Mouse (Mus musculus) thymus, postnatal 25 days (tissue): ENCODE data around the gene Tatdn3.
"Not testable (repeated sequence)": the region's sequence is repeated elsewhere in the genome, so short reads cannot be mapped to it uniquely, and the experiment has no call there.

Source experiments
- DNase-seq: peaks from one replicate; pipeline ENCODE4 v3.0.0; 2022

The Tatdn3 gene

DNA sequence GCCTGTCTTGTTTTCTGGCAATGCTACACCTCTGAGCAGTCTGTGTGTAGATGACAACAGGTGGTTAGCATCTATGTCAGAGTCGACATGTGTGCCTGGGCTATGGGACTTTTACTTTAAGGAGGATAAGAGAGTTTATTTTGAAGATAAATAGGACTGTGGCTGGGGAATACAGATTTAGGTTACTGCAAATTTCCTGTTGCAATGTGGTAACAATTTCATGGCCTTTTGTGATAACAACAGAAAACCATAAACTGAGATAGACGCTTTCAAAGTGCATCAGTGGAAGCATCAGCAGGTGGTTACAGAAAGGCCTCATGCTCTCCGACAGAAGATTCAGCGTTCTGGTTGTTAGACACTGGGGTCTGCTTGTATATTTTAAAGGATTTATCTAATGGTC, 10.8 kb upstream of the Tatdn3 start:
- no peak for DNase-seq

DNA sequence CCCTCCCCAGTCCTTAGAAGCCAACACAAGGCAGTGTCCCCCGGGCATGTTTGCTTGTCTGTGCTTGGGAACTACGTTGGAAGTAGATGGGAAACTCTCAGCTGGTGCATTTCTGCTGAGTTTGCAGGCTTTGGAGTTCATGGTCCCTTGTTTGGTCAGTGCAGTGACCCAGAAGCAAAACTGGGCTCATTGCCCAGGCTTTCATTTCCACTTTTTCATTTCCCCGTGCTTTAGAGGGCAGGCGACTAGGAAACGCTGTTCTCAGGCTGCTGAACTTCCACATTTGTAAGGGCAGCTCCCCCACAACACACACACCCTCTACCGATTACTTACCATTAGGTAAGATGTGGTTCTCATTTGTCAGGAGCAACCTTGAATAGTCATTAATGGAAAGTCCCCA, 10.3 kb upstream of the Tatdn3 start:
- no peak for DNase-seq

DNA sequence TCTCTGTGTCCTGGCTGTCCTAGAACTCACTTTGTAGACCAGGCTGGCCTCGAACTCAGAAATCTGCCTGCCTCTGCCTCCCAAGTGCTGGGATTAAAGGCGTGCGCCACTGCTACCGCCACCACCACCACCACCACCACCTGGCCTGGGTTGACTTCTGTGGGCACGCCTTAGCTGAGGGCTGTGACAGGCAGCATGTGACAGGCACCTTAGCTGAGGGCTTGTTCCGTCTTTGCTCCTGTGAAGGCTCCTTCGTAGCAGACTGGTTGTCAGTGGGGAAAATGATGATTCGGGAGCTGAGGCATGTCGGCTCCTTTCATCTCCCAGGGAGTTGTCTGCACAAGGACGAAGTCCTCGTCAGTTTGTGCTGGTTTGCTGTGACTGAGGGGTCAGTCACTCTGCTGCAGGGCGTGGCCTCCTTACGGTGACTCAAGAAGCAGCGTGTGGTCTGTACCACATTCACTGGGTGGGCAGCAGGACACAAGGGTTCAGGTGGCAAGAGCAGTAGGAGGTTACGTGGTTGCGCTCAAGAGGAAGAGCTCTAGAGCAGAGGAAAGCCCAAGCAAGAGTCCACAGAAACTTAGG, 9.7 kb upstream of the Tatdn3 start:
- no peak for DNase-seq

DNA sequence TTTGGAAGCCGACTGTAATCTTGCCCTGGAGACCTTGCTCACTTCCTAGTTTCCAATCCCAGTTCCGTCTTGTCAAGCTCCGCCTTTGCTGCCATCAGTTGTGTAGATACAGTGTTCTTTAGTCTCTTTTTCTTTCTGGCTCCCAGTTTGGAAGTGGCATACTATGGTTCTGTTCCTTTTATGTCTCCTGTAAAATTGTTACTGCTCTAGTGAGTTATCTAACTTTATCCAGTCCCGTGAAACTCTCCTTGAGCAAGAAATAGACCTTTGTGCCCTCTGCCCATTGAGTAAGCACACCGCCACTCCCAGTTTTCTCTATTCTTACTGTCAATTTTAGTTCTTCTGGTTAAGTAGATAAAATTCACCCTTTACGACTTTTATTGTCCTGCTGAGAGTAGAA, 8.9 kb upstream of the Tatdn3 start:
- no peak for DNase-seq

DNA sequence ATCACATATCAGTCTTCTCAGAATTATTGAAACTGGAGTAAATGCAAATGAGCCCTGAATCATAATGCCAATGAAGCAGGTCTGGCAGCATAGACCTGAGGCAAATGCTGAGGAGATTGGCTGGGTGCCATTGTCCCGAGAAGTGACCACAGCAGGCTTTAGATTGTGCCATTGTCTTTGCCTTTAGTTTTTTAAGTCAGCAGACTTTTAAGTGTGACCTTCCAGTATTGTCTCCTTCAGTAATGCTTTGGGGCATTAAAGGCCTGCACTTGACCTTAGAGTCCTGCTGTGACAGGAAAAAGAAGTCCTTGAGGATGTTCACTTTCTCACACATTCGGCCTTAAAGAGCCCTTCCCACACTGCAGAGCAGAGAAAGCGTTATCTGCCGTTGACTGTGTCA, 7.5 kb upstream of the Tatdn3 start:
- DNase-seq = no peak

DNA sequence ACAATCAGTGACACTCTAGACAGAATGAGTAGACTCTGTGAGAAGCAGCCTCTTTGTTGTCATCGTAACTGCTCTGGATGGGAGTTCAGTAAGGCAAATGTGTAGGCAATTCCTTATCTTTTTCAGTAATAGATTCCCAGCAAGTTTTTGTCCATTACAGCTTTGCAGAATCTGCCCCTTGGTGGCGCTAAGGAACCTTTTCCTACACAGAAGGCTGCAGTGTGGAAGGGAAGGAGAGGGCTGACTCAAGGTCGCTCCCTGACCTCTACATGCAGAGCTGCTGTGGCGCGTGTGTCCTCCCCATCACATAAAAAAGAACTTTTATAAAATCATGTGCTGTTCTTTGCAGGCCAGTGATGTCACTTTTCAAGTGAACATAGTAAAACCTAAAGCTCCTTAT, 5.6 kb upstream of the Tatdn3 start:
- DNase-seq = no peak

DNA sequence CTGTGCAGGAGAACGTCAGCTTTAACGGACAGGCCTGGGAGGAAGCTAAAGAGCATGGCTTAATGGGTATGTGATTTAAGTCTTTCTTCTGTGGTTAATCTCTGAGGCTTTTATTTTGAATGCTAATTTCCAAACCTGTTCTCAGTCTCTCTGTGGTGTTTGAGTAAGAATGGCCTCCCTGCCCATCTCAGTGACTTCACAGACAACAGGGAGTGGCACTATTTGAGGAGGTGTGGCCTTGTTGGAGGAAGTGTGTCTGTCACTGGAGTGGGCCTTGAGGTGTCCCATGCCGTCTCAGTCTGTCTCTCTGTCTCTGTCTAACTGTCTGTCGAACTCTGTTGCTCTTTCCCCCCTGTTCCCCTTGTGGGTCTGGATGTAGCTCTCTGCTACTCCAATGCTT, 2.5 kb upstream of the Tatdn3 start:
- no peak for DNase-seq

DNA sequence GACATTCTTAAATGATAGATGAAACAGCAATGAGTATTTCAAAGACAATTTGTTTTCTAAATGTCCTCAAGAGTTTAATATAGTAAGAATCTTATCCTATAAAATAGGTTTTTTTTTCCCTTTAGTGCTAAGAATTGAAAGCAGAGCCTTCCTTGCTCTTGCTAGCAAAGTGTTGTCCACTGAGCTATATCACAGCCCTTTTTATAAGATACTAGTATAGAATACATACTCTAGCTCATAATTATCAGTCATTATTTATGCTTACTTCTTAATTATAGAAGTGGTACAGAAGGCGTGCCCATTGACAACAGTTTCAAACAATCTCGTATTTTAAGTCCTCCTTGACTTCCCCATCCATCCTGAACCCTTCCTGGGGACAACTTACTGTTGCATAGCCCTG, 1.8 kb upstream of the Tatdn3 start:
- DNase-seq = no peak

DNA sequence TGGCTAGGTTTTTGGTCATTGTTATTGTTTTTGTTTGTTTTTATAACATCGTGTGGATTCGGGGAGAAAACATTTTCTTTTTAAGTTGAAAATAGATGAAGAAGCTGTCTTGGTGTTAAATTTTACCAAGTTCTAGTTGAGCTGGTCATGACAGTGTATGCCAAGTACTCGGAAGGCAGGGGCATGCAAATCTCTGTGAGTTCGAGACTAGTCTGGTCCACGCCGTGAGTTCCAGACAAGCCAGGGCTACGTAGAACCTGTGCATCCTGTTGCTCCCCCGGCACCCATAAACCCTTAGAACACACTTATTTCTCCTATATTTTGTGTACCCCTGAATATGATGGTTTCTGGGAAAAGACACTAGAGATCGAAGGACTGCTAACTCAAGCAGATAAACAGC, 968 bp upstream of the Tatdn3 start:
- DNase-seq = no peak

DNA sequence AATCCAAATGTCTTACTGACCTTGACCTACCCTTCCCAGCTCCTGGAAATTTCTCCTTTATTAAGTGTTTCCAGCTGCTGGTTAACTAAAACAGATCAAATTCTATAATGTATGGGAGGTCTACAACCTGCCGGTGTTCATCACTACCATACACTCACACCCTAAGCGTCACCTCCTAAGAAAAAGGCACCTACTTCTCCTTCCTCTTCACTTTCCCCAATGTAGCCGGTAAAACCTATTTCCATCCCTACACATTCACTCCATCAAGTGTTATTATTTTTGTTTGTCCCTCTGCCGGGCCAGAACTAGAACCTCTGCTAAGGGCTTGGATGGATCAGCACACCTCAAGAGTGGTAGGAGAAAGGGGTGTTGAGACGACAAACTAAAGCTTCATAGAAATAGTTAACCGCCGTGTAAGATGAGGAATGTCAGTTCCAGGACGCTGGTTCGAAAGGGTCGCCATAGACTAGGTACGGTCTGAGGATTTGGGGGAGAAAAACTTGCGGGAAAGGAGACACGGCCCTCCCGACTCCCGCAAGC, 421 bp downstream of the Tatdn3 start:
- DNase-seq = no peak

DNA sequence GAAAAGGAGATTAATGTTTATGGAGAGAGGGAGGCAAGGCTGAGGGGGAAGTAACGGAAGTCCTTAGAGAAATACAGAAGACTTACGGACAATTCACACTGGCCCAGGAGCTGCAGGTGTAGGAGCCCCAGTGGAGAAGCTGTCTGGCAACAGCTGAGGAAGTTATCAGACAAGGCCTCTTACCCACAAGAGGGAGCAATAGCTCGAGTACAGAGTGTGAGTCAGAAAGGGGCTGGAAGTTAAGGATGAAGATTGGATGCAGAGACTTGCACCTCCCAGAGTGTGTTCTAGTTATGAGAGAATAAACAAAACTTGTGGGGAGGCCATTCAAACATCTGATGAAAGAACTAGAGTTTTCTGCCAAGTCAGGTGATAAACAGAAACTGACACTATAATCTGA, 5.3 kb downstream of the Tatdn3 start:
- no peak for DNase-seq

DNA sequence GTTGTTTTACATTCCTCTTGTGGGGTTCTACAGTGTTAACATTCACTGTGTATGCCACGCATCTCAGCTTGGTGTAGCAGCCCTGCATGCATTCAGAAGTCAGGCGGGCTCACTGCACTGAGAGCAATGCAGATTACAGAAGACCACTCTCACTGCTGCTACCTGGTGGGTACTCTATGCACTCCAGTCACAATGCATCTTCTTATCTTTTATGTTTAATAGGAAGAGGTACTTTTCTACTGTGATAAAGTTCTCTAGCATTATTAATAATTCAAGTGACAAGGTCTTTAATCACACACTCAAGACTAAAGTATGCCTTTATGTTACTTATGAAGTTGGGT, 7.2 kb downstream of the Tatdn3 start:
- DNase-seq = no peak

DNA sequence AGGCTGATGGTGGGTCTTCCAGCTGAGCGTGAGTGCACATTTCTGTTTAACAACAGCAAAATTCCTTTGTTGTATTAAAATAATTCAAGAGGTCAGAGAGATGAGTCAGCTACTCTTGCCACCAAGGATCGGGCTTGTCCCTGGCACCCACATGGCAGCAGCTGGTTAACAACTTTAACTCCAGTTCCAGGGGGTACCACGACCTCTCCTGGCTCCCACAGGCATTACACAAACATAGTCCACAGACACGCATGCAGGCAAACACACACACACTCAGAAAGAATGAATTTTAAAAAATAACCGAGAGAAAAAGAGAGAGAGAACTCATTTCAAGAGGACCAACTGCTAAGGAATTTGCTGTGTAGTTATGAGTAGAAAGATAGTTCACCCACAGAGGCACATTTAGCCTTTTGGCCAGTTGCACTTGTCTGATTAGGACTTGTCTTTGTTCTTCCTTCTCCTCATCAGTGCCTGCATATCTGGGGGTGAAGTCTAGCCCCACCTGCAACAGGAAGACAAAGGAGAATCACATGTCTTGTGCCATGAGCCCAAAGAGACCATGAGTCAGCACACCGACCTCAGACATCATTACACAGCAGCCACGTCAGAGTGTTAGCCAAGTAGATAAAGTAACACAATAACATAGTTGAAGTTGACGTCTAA, 7.7 kb downstream of the Tatdn3 start:
- DNase-seq = no peak

DNA sequence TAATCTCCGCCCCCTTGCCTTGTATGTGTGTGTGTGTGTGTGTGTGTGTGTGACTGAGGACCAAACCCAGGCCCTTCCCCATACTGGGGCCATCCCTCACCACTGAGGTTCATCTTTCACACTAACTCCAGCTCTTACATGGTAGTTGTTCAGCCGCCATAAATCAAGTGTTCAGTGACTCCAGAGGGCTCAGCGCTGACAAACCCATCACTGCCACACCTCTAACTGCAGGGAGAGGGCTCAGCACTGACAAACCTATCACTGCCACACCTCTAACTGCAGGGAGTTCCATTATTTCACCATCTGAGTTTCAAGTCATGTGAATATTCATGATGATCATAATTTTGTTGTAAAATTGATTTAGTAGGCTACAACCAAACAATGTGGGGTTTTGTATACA, 9.2 kb downstream of the Tatdn3 start:
- no peak for DNase-seq

DNA sequence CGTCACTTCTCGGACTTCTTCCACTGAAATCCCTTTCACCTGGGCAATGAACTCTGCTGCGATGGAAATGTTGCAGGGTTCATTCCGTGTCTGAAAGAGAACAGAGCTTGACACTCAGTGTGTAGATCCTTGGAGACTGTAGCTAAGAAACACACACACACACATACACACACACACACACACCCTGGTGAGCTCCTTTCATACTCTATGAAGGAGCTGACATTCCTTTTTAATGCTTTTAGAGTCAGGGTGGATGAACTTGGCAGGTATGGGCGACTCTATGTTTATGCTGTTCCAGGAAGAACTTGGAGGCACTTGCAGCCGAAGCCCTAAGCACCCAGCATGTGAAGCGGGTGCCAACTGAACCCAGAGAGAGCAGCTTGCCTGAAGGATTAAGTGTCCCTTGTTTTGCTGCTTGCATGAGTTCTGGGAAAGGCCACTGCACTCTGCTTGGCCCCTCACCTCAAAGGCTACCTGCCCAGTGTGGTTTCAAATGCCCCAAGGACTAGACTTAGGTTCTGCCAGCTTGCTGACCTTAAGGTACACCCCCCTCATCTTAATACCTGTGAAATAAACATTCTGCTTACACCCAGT, 16.4 kb downstream of the Tatdn3 start:
- no peak for DNase-seq

DNA sequence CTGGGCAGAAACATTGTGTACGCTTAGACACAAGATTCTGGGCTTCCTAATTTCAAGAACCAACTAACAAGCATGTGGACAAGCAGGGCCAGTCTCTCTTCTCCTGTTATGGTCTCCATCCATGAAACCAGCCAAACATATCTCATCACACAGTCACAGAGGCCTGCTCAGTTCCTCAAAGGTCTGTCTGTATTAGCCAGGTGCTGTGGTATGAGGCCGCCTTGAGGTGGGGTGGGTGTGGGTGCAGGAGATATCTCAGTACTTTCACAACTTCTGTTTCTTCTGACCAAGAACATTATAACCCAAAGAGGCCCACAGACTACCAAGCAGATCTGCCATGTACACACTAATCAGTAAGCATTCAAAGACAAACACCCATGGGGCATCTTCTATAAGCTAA, 17.5 kb downstream of the Tatdn3 start:
- no peak for DNase-seq

DNA sequence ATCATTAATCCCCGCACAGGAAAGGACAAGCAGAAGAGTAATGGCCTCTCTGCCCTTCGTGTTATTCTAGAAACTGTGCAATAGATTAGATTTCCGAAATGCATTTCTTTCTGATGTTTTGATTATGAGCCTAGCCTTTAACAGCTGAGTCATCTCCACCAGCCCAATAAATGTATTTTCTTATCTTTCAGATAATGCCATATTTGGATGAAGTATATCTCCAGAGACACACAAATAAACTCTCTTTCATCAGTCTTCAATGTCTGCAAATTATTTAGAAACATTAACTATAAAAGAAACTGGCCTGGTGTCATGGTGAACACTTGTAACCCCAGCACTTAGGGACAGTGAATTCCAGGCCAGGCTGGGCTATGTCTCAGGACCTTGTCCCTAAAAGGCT, 20.0 kb downstream of the Tatdn3 start:
- no peak for DNase-seq

DNA sequence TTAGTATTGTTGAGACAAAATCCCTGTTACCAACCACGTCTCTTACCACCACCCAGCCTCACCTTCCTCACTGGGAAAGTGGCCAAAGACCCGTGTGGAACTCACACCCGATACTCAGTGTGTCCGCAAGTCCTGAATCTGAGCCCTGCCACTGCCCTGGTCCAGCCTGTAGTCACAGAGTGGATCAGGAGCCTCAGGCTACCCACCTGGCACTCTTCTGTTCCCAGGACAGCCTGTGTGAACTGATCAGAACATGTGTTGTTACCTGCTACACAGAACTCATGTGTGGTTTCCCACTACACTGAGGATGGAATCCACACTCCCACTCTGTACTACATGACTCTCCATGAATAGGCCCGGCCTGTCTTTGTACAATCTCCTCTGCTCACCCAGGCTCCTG, 20.6 kb downstream of the Tatdn3 start:
- DNase-seq = no peak

DNA sequence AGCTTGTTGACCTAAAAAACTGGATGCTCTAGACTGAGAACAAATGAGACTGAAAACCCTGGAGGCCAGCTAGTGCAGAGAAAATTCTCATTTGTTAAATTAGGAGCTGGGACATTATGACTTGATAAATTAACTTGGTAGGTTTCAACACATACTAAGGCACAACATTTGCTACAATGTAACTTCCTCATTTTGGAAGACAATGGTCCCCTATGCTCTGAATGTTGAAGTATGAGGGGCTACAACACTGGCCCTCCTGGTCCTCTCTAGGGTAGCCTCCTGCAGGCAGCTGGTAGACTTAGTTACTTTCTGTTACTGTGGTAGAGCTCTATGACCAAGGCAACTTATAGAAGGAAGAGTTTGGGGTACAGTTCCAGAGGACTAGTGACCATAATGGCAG, 21.4 kb downstream of the Tatdn3 start:
- DNase-seq = no peak

DNA sequence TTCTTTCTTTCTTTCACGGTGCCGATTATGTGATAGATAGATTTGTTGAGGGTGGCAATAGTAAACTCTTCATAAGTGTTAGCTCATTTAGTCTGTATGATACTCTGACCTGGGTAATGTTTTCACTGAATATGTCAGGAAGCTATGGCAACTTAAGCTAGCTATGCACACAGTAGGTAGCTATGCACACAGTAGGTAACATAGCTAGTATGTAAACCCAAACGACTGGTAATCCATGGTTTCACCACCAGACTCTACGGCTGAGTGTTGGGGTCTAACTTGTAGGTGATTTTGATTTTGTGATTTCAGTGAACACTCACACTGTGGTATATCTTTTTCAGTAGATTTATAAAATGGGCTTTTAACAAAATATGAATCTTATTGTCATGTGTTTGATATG, 24.7 kb downstream of the Tatdn3 start:
- no peak for DNase-seq

DNA sequence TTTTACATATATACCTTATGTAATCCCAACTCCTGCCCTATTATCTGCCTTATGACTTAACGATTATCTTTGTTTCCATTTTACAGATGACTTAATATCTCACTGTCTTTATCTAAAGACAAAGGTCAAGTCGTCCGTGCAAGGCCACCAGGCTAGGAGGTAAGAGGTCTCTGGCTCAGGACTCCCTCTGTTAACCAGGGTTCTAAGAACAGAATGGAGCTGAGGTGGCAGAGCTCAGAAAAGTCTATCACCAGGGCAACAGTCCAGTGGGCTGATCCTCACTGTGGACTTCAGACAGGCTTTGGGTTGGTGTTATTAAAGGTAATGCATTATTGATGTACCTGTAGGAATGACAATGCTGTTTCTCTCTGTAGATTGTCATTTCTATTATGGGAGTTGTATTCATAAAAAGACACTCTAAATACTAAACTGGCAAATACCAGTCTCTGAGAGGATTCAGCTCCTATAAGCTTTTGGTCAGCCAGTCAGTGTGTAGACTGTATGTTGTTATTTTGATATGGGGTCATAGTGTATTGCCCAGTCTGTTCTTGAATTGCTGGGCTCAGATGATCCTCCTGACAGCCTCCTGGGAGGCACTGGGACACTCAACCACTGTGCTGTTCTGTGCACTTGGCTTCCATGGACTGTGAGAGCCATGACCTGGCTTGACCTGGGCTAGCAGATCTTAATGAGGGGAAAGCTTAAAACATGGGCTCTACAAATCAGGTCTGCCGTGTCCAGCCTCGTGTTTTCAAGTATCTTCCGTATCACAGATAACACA, 26.0 kb downstream of the Tatdn3 start, which contains the start of gene Spata45:
Gene Spata45 (plus strand): TSS at position 86 of the 781 bp plus-strand sequence.
- DNase-seq = no peak

DNA sequence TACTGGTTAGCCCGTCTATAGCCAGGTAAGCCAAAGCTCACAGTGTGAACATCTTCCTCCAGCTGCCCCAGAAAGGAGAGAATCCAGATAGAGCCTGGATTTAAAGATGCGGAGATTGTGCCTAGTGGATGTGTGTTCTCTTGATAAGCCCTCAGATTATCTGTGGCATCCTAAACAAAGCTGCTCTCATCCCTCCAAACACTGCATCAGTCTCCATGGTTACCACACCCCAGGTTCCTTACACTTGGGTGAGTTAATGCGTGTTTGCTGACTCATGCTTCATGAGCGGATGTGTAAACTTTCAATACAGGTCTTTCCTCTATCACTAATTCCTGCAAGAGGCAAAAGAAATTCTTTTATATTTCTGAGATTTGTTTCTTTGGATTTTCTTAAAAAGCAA, 27.1 kb downstream of the Tatdn3 start:
- DNase-seq = no peak

DNA sequence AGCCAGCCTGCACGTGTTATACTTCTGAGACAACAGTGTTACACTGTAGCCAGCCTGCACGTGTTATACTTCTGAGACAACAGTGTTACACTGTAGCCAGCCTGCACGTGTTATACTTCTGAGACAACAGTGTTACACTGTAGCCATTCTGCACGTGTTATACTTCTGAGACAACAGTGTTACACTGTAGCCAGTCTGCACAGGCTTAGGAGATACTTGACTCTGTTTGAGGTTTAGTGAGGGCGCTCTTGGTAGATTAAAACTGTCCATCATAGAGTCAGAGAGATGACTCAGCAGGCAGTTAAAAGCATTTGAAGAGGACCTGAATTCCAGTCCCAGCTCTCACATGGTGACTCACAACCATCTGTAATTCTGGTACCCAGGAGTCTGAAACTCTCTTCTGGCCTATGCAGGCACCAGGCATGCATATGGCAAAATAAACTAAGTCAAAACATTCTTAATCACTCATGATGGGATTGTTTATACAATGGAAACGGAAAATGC, 31.8 kb downstream of the Tatdn3 start:
- not testable (repeated sequence) for DNase-seq

DNA sequence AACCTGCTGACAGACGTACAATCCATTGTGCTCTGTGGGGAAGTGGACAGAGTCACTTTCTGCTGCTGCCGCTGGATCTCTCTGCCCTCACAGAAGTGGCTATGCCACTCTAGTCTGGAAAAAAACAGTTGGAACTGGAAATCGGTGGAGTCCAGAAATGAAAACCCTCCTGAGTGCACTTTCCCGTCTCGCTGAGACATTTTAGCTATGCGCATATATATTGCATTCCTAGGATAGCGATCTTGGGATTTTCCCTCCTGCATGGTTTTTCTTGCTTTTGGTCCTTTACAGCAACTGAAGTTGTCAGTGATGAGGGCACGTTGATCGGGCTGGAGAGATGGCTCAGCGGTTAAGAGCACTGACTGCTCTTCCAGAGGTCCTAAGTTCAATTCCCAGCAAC, 32.5 kb downstream of the Tatdn3 start:
- no peak for DNase-seq
